Mouse (Mus musculus) G1E (cell line): Measurements from ENCODE around the gene Wnt10a.

Experiments used
- CTCF ChIP-seq: IDR thresholded peaks from 2 replicates; pipeline ENCODE4 v1.5.1; 2012; ENCODE audit warnings: low read depth, low read length, inconsistent platforms, mixed read lengths
- GATA1 ChIP-seq: IDR thresholded peaks from 2 replicates; pipeline ENCODE4 v1.6.1; 2012; ENCODE audit warnings: borderline replicate concordance, low read length, inconsistent platforms, mixed read lengths
- GATA2 ChIP-seq: IDR thresholded peaks from 2 replicates; pipeline ENCODE4 v1.6.1; 2012; ENCODE audit warnings: low read depth, low read length, inconsistent platforms, borderline replicate concordance
- POLR2AphosphoS5 ChIP-seq: IDR thresholded peaks from 2 replicates; pipeline ENCODE4 v1.6.1; 2012; ENCODE audit warnings: low read depth, low read length, inconsistent platforms; ENCODE audit not compliant: insufficient replicate concordance
- TAL1 ChIP-seq: conservative IDR thresholded peaks from 2 replicates; pipeline ENCODE4 v1.6.1; 2012; ENCODE audit warnings: low read depth, low read length, inconsistent platforms, mixed read lengths

DNA sequence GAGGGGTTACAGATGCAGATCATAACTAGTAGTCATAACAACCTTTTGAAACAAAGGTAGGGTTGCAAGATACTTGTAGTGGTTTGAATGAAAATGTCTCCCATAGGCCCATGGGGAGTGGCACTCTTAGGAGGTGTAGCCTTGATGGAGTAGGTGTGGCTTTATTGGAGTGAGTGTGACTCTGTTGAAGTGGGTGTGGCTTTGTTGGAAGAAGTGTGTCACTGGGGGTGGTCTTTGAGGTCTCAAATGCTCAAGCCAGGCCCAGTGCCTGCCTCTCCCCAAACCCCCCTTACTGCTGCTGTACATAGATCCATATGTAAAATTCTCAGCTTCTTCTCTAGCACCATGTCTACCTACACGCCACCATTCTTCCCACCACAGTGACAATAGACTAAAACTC, 27.2 kb downstream of the Wnt10a start:
- TF ChIP-seq CTCF: no peak
- TF ChIP-seq GATA1: no peak
- no peak for TF ChIP-seq TAL1
- TF ChIP-seq POLR2AphosphoS5: no peak
- no peak for TF ChIP-seq GATA2
